Mouse (Mus musculus) liver, embryonic 14.5 days (tissue): Measurements from ENCODE around the gene Tmem121.

ENCODE experiments used
- CTCF ChIP-seq: IDR thresholded peaks from 2 replicates; pipeline ENCODE4 v1.5.1; 2016; ENCODE audit warnings: antibody characterized with exemption, low read depth, control low read depth
- EP300 ChIP-seq: IDR thresholded peaks from 2 replicates; pipeline ENCODE4 v1.6.1; 2016; ENCODE audit warnings: antibody characterized with exemption, low read depth

DNA sequence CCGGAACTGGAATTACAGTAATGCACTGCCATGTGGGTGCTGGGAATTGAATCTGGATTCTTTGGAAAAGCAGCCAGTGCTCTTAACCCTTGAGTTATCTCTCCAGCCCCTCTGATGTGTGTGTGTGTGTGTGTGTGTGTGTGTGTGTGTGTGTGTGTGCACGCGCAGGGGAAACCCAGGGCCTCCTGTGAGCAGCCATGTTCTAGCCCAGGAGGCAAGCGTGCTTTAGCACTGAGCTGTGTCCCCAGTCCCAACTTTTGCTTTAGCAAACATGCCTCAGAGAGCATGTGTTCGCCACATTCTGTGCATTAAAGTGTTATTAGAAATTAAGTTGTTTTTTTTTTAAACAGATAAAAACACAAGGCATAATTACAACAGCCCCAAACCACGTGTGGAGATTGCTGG lies 39.0 kb downstream of the Tmem121 start:
- TF ChIP-seq CTCF (no peak), EP300 (no peak)
